Mouse (Mus musculus) heart, adult 11 months (tissue): ENCODE data around the gene Gm19935.
A peak's percentile ranks its signal among the peaks of the same experiment; 100 is the strongest.

Source experiments
- DNase-seq: peaks from one replicate; pipeline ENCODE4 v3.0.0; 2022

The Gm19935 gene

DNA sequence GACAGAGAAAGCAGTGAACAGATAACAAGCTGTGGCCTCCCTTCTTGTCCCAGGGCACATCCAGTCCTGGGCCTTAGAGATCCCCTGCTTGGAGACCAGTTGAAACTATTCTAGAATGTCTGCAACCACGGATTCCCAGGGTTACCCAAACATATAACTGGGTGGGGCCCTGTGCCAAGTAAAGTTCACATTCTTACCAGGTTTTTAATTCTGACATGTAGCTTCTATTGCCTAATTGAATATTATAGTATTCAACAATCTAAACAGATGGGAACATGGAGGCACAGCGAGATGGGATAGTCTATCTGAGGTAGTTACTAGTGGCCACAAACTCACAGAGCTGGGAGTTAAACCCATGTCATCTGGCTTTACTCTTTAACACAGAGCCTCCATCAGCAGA is at the start of gene Gm19935:
Gene Gm19935, minus strand, starts transcription at position 101 of the 400 bp plus-strand sequence.
- no peak for DNase-seq

DNA sequence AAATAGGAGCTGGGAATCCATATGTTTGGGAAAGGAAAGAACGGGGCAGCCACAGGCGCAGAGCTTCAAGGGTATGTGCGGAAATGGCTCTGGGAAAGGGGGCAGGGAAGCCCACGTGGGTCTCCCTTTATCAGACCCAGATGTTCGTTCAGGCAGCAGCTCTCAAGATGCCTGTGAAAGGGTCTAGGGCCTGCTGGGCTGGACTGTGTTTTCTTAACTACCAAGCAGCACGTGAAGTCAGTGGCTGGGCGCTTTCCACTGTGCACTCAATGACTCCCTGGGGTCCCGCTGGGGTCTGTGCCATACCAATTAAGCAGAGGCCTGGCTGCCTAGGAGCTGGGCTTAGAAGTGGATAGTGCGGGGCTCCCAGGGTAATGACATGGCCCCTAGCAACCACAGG is 44.8 kb upstream of the Gm19935 start:
- peak; percentile 97 for DNase-seq

DNA sequence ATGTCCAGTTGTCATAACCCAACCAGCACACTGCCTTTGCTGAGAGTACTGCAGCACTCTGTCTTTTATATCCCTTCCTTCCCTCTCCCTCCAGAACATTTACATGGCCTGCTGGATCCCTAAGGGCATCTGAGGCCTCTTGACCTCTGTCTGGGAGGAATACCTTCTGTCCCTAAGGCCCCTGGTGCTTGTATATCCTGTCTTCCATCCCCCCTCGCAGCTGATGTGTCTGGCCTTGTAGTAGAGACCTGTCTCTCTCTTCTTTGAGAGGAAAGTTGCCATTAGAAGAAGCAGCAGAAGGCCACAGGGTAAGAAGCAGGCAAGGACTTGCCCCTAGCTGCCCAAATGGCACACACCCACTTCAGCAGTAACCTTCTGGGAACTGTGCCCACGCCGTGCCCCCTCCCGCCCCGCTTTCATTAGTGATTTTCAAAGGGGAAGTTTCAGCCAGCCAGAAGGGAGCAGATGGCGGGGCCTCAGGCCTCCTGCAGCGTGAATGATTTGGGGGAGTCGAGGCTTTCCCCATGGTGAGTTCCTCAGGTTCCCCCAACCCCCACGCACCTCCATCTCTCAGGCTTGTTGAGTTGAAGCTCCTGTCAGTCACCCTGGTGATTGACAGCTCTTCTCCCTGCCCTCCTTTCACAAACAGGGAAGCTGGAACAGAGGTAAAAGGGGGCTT is 44.2 kb upstream of the Gm19935 start:
- peak; percentile 94 for DNase-seq

DNA sequence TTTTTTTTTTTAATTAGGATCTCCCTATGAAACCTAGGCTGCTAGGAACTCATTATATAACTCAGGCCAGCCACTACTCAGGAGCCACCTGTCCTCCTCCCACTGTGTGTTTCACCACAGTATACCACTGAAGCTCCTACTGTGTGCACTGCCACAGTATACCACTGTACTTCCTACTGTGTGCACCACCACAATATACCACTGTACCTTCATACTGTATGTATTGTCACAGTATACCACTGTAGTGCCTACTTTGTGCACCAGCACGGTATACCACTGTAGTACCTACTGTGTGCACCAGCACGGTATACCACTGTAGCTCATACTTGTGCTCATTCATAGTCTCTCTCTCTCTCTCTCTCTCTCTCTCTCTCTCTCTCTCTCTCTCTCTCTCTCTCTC is 40.9 kb upstream of the Gm19935 start:
- DNase-seq, result no peak

DNA sequence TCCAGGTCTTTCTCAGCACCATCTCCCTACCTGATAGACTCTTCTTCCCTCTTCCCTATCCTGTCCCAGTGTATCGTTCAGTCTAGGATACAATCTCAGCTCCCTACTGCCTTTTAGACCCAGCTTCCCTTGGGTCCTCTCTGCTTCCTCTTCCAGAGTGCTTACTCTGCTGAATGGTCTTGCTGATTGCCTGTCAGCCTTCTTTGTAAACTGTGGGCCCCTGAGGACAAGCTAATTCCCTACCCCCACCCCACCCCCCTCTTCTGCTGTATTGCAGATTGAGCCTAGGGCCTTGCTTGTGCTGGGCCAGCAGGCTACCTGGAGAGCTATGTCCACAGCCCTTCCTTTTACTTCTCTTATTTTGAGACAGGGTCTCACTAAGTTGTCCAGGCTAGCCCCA is 39.8 kb upstream of the Gm19935 start:
- DNase-seq, result no peak

DNA sequence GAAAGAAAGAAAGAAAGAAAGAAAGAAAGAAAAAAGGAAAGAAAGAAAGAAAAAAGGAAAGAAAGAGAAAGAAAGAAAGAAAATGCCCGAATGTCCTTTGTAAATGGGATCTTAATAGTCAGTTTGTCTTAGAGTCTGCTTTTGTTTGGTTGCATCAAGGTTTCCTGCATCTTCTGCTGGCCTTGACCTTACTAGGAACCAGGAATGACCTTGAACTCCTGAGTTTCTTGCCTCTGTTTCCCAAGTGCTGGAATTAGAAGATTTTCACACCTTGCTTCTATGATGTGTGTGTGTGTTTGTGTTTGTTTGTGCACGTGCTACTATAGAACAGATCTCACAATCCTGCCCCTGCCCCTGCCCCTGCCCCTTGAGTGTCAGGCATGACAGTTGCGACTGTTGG is 39.0 kb upstream of the Gm19935 start:
- DNase-seq, result no peak

DNA sequence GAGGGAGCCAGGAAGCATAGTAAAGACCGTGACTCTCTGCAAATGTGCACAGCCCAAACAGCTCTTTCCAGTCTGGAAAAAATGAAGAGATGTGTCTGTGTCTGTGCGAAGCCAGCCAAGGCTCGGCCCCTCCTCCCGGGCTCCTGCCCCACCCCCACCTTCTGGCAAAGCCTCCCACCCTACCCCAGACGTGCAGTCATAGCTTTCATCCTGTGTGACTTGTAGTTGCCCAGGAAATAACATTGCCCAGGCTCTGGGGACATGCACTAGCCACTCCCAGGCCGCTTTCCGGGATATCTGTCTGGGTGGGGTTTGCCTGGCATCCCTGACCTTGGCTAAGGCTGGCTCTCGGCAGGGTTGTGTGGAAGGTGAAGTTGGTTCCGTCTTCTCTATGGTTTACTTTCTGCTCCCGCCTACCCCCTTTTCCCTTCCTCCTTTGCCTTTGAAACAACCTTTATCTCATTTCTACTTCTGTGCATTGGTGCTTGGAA is 37.5 kb upstream of the Gm19935 start:
- DNase-seq, result peak; percentile 96

DNA sequence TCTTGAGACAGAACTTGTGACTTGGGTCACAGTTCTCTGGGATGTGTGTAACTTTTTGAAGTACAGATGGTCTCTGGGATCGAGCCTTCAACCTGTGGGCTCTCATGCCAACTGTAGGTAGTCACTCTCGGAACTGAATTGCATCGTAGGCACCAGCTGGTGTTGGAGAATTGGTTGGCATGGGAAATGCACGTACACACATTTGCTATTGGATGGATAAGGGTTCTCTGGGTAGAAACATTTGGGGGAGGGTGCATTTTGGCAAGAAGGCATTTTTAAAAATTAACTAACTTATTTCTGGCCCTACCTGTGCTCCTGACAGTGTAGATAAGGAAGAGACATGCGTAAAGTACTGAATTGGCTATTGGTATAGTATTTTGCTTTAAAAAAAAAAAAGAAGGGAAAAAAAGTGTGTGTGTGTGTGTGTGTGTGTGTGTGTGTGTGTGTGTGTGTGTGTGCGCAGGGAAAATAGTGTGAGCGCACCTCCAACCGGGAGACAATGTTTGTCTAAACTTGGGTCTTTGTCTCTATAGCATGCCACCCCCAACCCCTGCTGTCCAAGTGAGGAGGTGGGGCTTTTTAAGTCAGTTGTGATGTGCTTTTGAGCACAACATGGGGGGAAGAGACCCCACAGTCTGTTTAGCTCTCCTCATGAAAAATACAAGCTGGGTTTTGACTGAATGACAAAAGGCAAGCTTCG is 36.9 kb upstream of the Gm19935 start:
- no peak for DNase-seq

DNA sequence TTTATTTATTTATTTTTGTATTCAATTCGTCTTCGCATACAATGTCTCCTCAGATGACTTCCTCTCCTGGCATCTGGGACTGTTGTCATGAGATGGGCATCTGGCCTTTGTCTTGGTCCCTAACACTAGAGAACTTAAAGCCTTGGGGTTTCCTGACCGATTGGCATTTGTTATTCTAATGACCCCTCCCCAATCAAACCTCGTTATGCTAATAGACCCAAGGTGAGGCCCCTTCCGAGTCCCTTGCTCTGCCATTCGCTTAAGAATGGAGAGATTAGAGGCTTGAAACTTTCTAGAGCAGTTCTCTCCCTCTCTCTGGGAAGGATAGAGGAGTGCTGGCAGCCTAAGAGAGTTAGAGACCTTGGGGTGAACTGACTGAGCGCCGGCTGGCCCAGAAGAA is 34.4 kb upstream of the Gm19935 start:
- DNase-seq, result no peak

DNA sequence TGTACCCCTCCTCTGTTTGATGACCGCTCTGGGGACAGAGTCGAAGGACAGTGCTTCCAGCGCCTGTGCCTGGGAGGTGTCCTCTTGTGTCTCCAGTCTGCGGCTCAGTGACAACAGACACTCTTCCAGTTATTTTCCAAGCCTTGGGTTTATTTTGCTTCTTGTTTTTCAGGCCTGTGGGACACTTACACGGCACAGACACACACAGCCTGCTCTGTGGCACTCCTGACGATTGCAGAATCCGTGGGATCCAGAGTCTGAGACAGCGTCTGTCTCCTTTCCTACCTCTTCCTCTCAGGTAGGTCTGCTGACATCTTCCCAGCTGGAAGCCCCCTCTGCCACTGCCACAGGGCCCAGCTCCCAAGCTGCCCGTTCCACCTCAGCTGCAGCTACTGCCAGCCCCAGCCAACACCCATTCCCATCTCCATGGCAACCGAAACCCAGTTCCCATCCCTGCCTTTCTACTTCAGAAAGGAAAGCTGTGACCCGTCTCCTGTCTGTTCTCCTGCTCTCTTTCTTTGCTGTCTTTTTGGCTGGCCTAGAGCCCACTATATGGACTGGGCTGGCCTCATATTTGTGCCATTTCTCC is 32.4 kb upstream of the Gm19935 start:
- DNase-seq, result no peak

DNA sequence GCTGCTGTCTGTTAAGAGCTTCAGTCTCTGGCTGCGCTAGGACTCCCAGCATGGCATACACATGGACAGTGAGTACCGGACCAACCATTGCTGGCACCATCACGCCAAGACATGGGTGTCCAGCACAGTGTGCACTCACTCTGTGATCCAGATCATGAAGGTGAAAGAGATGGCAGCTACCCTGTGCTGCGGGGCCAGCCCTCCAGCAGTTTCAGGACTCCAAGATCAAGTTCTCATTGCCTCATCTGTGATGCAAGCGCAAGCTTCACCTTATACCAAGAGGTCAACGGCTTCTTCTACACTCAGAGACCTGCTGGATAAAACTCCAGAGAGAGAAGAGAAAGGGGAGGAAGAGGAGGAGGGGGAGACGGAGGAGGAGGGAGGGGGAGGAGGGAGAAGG is 30.8 kb upstream of the Gm19935 start:
- DNase-seq, result no peak

DNA sequence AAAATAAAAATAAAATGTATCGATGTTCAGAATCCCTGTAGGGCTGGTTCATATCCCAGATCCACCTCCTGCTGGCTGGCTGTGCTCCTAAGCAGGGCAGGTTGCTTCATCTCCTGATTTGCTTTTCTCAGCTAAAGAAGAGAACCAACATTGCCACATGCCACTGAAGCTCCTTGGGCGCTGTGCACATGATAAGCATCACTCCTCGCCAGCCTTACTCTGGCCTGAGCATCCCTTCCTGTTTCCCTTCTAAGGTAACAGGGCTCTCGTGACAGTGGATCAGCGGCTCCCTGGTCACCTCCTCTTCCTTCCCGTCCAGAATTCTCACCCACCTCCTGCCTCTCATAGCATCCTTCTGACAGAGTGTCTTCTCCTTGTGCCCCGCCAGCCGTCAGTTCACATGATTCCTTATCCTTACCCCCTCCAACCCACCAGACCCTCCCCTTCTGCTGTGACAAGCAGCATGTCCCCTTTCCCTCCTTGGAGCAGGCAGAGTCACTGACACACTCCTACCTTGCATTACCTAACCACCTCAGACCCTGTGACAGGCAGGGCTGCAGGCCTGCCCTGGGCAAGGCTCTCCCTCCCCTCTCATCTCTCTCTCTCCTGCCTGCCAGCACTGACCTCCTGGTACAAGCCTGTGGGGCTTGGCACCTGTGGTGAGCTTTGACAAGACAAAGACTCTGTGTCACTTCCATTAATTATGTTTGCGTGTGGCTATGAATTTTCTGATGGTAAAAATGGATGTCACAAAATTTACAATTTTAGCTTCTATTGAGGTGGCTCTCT is 27.2 kb upstream of the Gm19935 start:
- no peak for DNase-seq

DNA sequence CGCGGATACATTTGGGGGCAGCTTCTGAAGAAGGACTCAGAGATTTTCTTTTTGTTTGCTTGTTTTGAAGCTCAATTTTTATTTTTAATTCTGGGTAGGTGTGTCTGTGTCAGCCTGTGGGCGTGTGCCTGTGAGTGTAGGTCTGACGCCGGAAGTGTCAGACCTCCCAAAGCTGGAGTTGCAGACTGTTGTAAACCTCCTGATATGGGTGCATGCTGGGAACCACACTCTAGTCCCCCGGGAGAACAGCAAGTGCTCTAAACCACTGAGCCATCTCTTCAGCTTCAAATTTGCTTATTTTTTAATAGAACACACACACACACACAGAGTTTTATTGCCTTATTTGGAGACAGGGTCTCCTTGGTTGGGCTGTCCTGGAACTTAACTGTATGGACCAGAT is 25.9 kb upstream of the Gm19935 start:
- peak; percentile 93 for DNase-seq

DNA sequence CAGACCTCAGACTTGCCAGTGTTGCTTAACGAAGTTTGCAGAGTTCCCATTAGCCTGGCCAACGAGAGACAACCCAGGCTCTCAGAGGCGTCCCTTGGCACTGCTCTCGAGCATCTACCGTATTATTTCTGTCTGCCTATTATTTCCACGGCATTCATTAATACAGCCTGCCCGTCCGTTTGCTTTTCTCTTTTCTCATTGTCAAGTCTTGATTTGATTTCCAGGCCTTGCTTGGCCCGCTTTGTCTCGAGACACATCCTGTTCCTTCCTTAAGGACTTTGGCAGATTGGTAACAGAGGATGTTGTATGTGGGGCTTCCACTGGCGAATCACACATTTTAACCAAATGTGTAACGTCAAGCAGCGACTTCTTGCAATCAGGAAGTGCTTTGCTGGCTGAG is 24.1 kb upstream of the Gm19935 start:
- peak; percentile 98 for DNase-seq

DNA sequence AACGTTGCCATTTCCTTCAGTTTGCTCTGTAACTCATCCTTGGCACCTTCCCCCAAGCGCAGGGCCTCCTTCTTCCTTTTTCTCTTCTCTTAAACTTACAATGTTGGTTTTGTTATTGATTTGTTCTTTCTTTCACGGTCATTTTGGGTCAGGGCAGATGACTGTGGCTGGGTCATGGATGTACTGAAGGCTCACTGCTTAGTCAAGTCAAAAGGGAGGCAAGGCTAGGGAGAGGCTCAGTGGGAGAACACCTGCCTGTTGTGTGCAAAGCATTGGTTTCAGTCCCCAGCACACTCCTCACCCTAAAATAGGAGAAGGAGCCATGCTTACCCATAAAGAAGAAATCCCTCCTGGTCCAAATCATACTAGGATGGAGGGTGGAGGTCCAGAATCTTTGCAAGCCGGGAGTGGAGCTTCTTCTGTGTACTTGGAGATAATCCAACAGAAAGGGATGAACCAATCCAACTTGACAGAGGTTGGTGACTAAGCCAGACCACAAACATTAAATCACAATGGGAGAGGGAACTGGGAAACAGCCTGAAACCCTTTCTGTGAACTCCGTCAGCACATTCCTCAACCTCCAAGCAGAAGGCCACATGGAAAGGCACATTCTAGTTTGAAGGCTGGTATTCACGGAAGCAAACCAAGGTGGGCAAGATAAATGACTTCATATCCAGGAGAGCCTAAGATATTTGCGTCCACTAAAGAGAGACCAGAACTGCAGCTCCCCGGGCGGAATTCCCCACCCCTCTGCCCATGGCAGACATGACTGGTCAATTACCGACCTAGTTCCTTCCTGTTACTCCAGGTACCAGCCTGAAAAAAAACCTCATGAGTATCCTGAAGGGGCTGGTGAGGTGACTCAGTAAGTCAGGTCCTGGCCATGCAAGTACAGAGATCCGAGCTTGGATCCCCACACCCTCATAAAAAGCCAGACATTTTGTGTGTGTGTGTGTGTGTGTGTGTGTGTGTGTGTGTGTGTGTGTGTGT is 22.8 kb upstream of the Gm19935 start:
- DNase-seq, result peak; percentile 95

DNA sequence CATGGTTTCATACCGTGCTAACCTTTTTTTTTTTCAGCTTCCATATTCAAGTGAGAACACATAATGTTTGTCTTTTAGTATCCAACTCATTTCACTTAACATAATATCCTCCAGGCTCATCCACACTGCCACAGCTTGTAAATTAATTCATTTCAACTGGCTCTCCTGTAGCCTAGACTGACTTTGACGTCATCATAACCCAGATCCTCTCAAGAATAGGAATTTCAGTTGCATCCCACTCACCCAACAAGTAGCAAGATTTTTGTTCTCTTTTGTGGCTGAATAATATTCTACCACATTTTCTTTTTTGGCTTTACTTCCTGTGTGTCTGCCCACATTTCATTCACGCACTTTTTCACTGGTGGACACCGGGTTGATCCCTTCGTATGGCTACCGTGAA is 20.2 kb upstream of the Gm19935 start:
- no peak for DNase-seq

DNA sequence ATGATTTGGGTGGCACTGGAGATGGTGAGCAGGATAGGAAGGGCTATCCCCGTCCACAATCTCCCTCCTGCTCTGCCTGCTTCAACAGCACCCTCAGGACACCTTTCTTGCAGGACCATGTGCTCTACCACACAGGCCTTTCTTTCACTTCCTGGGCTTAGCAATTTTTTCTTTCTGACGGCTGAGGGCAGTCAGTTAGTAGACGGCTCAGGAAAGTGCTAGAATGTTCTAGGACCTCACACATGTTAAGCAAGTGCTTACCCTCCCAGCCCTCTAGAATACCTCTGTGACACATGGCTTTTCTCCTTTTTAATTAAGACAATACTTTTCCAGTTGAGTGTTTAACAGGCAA is 17.1 kb upstream of the Gm19935 start:
- DNase-seq, result no peak

DNA sequence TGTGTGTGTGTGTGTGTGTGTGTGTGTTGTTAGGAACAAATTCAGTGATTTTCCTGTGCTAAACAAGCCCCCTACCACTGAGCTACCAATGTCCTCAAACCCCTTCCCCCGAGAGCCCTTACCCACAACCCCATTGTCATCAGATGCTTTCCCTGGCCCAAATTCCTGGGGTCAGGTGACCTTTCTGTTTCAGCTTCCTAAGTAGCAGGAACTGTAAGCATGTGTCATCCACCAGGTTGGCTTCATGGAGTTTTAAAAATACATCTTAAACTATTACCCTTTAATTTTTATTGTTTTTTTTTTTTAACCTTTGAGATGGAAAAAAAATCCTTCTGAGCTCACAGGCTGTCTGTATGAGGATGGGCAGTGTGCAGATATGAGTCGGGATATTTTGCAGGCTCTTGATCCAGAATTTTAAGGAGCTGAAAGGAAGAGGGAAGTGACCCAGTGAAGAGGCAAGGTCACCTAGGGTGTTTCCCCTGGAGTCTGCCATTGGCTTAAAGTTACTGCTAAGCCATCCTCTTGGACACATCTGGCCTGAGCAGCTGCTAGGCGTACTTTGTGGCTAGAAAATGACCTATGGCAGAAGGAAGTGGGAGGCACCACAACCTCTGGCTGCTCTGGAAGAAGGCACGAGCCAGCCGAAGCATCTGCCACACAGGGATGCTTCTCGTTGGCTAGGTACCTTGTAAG is 16.6 kb upstream of the Gm19935 start:
- DNase-seq, result peak; percentile 97

DNA sequence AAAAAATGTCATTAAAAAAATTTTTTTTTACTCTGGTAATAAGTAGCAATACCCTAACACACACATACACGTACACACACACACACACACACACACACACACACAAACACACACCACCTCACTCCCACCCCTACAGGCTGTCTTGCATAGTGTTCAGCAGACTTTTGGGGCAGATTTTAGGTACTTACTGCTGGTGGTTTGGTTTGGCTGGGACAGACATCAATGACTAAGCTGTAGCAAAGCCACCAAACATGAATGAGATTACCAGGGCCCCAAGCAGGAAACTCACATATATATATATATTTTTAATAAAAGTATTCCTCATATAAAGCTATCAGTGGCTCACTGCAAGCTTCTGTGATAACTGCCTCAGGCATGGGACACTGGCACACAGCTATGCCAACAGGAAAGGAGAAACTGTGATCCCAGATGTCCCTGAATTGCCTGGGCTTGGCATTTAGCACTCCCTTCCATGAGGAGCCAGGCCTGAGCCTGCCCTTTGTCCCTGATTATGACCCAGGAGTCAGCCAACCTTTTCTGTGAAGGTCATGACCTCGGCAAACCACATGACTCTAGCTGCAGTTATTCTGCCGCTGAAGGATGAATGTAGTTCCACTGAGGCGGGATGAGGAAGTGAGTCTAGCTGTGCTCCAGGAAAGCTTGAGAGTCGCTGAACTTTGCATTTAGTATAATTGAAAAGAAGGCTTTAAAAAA is 15.5 kb upstream of the Gm19935 start:
- peak; percentile 95 for DNase-seq

DNA sequence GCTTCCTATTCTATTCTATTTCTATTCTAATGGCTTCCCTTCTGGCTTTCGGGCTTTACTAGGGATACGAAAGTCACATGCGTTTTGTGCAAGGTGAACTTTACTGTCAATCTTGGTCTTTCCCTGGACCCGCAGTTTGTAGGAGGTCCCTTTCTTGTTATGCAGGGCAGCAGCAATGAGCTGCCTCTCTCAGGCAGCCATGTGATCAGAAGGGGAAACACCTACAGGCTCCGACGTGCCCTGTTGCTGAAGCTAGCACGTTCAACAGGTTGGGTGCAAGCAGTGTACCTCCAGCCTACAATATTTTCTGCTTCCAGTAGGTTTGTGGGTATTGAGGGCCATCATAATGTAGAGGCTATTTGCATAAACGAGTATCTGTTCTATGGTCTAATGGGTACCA is 13.8 kb upstream of the Gm19935 start:
- DNase-seq, result peak; percentile 92

DNA sequence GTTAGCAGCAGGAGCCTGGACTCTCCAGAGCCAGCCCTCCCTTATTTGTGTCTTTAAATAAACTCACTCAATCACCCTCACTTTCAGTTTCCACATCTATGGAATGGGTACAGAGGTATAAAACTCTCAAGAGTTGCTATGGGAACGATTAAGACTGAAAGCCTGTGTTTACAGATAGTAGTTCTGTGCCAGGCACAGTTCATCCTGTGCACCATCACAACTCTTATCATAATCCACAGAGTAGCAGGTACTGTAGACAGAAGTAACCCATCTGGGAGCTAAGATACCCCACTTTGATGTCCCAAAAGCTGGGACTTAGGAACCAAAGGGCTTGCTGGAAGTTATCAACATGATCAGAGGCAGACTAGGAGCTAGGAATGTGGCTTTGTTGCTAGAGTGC is 12.6 kb upstream of the Gm19935 start:
- DNase-seq, result no peak
